Mouse (Mus musculus) thymus, adult 2 months (tissue): Measurements from ENCODE around the gene Gm37240.

ENCODE experiments used
- CTCF ChIP-seq: fragments of 200-500 bp; IDR thresholded peaks from 2 replicates; pipeline ENCODE4 v1.5.1; 2012; ENCODE audit warnings: mild to moderate bottlenecking, control low read depth, low read length, moderate library complexity, borderline replicate concordance; ENCODE audit not compliant: control insufficient read depth, poor library complexity, insufficient read depth; ENCODE audit errors: extremely low read depth
- POLR2A ChIP-seq: fragments of 200-500 bp; IDR thresholded peaks from 2 replicates; pipeline ENCODE4 v1.6.1; 2012; ENCODE audit warnings: mild to moderate bottlenecking, low read length, control low read depth, moderate library complexity; ENCODE audit not compliant: control insufficient read depth, poor library complexity, insufficient read depth; ENCODE audit errors: extremely low read depth

DNA sequence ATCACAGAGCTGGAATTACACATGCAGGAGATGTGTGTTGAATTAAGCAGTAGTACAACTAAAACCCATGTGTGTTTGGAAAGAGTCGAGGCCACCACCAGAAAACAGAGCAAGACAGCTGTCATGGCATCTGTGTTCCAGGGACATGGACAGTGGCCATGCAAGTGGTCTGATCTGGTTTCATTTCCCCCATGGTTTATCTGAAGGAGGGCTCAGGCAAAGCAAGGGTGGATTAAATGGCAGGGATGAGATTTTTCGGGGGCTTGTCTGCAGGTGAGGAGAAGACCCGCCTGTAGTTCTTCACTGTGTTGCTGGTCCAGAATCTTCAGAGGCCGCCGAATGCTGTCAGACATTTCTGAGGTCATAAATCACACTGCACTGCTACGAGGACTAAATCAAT lies 539.3 kb downstream of the Gm37240 start:
- no peak for TF ChIP-seq POLR2A
- no peak for TF ChIP-seq CTCF
